Mouse (Mus musculus) brain, embryonic 14.5 days (tissue): ENCODE results near the gene Sertad1.

Source experiments
- CTCF ChIP-seq: fragments of 200-500 bp; IDR thresholded peaks from 2 replicates; pipeline ENCODE4 v1.5.1; 2012; ENCODE audit warnings: inconsistent platforms, mild to moderate bottlenecking, moderate library complexity, borderline replicate concordance; ENCODE audit not compliant: insufficient read depth, insufficient read length; ENCODE audit errors: extremely low read depth
- POLR2A ChIP-seq: fragments of 200-500 bp; IDR thresholded peaks from 2 replicates; pipeline ENCODE4 v1.6.1; 2012; ENCODE audit warnings: mild to moderate bottlenecking, inconsistent platforms, borderline replicate concordance; ENCODE audit not compliant: poor library complexity, insufficient read depth, insufficient read length, severe bottlenecking; ENCODE audit errors: extremely low read depth

DNA sequence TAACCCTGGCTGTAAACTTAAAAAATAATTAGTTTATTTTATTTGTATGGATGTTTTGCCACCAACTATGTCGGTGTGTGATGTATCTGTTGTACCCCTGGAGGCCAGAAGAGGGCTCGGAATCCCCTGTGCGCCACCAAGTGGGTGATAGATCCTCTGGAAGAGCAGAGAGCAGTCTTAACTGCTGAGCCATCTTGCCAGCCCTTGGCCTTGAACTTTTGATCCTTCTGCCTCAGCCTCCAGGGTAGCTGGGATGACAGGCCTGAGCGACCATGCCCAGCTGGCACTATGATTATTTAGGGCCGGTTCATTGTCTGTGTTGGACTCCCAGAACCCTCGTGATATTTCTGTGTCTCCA lies 21.9 kb downstream of the Sertad1 start:
- peak; percentile 68 for TF ChIP-seq CTCF
- no peak for TF ChIP-seq POLR2A
